Mouse (Mus musculus): ENCODE measurements at regions not wholly inside any gene's neighbourhood (a gene's known extent, or its start where the extent isn't known, plus 50 kb on each side); places are given as distances from the start of the nearest gene placed in this dataset.

- no peak for DNase-seq
These were observed 141.9 kb downstream of the Cryba4 start for GRCm38 (mm10) chr5:112110306-112110969.

DNA sequence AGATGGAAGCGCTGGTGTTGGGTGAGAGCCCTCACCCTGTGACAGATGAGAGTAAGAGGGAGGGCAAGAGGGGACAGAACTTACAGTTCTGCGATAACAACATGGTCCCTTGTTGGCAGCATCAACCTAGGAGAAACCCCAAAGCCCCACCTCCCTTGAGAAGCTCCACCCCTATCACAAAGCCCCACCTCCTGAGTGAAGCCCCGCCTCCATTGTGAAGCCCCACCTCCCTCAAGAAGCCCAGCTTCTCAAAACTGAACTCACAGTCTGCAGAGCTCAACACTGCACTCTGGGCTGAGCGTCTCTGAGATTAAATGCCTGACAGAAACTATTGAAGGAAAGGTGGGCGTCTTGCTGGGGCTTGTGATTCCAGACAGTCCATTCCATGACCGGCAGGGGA, 131.6 kb downstream of the Cryba4 start:
- DNase-seq = no peak

DNA sequence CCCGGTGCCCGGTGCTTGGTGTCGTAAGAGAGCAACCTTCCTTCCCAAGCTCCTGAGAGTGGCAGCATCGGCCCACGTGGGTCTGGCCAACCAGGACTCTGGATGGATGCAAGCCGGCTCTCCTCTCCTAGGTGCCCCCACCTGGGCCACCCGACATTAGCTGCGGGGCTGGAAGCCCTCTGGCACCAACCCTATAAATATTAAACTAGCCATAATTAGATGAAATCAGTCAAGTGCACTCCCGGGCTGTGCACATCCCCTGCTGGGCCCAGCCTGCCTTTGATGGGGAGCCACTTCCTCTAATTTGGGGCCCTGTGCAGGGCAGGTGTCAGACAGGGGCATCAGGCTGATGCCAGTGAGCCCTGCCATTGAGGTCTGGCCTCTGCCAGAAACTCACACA, 130.8 kb downstream of the Cryba4 start:
- DNase-seq = peak; percentile 27 to 55

DNA sequence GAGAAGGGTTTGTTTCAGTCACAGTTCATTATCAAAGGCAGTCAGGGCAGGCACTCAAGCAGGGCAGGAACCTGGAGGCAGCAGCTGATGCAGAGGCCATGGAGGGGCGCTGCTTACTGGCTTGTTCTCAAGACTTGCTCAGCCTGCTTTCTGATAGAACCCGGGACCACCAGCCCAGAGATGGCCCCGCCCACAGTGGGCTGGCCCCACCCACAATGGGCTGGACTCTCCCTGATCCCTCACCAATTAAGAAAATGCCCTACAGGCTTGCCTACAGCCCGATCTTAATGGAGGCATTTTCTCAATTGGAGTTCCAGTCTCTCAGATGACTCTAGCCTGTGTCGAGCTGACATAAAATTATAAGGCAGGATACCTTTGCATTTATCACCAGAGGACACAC, 129.7 kb downstream of the Cryba4 start:
- DNase-seq = no peak

DNA sequence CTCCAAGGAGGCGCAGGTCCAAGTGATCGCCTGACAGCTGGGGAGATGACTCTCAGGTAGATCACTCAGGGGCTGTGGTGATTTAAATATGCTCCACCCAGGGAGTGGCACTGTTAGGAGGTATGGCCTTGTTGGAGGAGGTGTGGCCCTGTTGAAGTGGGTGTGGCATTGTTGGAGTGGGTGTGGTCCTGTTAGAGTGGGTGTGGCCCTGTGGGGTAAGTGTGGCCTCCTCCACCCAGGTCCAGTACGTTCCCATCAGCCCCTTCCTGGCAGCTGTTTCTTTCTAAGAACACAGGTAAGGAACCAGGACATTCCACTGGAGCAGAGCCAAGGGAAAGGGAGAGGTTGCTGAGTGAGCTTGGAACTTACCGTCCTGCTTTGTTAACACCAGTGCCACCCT, 125.1 kb downstream of the Cryba4 start:
- no peak for DNase-seq

GRCm38 (mm10) chr5:112132746-112133145, 119.6 kb downstream of the Cryba4 start:
- DNase-seq = peak; percentile 41 to 53

- DNase-seq = peak; percentile 51
These were observed 118.4 kb downstream of the Cryba4 start for GRCm38 (mm10) chr5:112133688-112134573.

DNA sequence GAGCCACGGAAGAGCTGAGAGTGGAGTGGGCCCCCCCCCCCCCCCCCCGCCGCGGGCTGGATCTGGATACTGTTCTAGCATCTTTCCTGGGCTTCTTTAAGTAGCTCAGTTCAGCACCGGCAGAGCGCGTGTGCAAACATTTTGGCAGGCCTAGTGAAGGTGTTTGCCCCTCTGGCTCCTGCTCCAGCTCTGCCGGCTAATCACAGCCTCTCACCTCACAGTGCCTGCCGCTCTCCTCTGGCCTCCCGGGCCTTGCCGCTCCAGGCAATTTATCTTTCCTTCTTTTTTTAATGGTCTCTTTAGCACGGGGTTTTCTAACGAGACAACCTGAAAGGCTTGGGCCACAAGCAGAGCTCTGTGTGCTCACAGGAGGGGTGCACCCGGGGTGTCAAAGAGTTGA, 115.7 kb downstream of the Cryba4 start:
- no peak for DNase-seq

- no peak for DNase-seq
These were observed 114.1 kb downstream of the Cryba4 start for GRCm38 (mm10) chr5:112138246-112138645.

DNA sequence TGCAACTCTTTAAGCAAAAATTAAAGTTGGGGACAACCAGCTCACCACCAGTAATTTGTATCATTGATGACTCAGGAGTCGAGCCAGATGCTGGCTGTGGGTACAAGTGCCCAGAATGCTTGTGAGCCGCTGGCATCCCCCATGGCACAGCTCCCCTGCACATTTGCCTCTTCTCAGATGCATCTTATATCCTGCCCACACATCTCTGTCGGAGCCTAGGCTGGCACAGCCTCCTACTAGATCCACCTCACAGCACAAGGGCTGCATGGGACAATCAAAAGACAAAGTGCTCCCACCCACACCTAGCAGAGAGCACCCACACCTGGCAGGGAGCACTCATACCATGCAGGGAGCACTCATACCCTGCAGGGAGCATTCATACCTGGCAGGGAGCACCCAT, 109.6 kb downstream of the Cryba4 start:
- no peak for DNase-seq

GRCm38 (mm10) chr5:112143993-112144621, 108.2 kb downstream of the Cryba4 start:
- DNase-seq = no peak

- peak; percentile 94 for DNase-seq
These were observed 98.6 kb downstream of the Cryba4 start for GRCm38 (mm10) chr5:112153675-112154085.

GRCm38 (mm10) chr5:112154650-112155049, 97.7 kb downstream of the Cryba4 start:
- DNase-seq = no peak

- DNase-seq = no peak
These were observed 97.3 kb downstream of the Cryba4 start for GRCm38 (mm10) chr5:112155051-112155450.

DNA sequence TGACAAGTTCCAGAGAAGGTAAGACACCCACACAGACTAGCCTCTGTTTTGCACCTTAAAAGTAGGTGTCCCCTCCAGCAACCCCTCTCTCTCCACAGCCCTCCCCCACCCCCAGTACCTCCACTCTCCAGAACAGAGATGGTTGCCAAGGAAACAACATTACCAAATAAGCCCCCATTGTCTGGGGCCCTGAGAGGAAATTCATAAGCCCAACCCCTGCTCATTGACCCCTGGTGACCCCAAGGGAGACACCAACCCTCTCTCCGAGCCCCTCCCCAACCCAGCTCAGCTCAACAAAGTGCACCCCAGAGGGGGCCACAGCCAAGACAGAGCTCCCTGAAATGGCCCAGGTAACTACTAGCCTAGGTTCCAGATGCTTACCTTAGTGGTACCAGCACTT, 96.3 kb downstream of the Cryba4 start:
- DNase-seq = no peak

- no peak for DNase-seq
These were observed 85.7 kb downstream of the Cryba4 start for GRCm38 (mm10) chr5:112166410-112167175.

- no peak for DNase-seq
These were observed 84.5 kb downstream of the Cryba4 start for GRCm38 (mm10) chr5:112167790-112168189.

DNA sequence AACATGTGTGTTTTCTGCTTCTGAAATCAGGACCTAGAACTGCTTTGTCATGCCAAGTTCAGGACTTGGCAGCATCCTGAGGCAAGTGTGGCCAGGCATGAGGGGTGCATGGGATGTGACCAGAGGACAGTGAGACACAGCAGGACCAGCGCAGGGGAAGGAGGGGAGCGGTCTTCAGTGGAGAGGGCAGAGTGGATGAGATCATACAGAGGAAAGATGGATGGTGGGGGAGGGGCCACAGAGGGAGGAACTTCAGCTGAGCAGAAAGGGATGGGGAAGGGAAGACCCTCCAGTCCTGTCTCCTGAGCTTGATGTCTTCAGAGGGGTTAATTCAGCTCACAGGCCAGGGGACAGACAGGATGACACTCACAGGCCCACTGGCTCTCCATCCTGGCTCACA, 81.0 kb downstream of the Cryba4 start:
- DNase-seq = peak; percentile 38 to 50

DNA sequence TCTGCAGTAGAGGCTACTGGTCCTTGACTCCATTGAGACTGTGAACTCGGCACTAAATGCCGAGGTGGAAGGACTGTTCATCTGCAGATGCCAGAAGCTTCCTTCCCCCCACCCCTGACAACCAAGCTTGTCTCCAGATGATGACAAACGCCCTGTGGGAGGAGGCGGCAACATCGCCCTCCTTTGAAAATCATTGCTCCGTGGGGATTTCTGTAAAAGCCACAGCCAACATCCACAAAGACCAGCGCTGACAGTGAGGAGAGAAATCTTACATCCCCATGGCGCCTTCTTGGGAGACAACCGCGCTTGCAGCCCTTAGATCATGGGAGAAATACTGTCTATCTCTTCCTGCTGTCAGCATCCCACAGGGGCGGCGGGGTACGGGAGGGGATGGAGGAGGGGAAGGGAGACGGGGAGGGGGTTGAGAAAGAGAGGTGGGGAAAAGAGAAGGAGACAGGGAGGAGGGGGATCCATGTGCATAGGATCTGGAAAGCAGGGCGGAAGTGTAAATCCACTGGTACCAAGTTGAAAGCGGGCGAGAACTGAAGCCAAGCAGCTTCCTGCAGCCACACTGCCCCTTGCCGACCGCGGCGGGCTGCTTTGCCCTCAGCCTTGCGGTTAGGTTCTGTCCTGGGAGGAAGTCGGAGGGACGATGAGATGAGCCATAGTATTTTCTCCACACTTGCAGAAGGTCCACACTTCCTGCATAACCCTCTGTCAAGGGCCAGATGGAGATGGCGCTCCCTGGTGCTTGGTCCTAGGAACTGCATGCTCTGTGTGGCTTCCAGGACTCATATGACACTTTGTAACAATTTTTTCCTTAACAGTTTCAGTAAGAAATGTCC, 72.9 kb downstream of the Cryba4 start:
- DNase-seq = peak; percentile 62 to 73

GRCm38 (mm10) chr5:112182775-112183174, 69.5 kb downstream of the Cryba4 start:
- peak; percentile 48 to 72 for DNase-seq

DNA sequence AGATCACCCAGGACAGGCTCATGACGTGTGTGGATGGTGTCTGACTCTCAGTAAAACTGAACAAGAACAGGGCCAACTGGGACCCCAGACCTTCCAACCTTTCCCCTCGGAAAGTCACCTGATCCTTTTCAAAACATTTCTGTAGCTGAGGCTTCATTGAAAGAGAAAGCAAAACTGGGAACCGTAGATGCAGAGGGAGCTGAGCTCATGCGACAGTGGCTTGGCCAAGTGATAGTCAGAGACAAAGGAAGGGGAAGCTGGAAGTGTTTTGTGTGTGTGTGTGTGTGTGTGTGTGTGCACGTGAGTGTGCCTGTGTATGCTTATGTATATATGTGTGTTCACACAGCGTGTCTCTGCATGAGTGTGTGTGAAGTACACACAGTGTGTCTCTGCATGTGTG, 56.7 kb downstream of the Cryba4 start:
- DNase-seq = no peak

Data from cerebellum, postnatal 14 days (tissue).